Mouse (Mus musculus) ES-Bruce4 (cell line): Measurements from ENCODE around the gene C1qtnf1.

Experiments
- CTCF ChIP-seq: IDR thresholded peaks from one replicate; pipeline ENCODE4 v1.8.1; 2011; ENCODE audit warnings: low read depth, low read length
- POLR2A ChIP-seq: IDR thresholded peaks from one replicate; pipeline ENCODE4 v1.8.1; 2011; ENCODE audit warnings: low read length; ENCODE audit not compliant: insufficient read depth

GRCm38 (mm10) chr11:118420261-118420660 is 7.7 kb upstream of the C1qtnf1 start:
- TF ChIP-seq CTCF (no peak), POLR2A (no peak)
